20 mouse cellular contexts compared by ENCODE assay signal in the genomic region with DNA sequence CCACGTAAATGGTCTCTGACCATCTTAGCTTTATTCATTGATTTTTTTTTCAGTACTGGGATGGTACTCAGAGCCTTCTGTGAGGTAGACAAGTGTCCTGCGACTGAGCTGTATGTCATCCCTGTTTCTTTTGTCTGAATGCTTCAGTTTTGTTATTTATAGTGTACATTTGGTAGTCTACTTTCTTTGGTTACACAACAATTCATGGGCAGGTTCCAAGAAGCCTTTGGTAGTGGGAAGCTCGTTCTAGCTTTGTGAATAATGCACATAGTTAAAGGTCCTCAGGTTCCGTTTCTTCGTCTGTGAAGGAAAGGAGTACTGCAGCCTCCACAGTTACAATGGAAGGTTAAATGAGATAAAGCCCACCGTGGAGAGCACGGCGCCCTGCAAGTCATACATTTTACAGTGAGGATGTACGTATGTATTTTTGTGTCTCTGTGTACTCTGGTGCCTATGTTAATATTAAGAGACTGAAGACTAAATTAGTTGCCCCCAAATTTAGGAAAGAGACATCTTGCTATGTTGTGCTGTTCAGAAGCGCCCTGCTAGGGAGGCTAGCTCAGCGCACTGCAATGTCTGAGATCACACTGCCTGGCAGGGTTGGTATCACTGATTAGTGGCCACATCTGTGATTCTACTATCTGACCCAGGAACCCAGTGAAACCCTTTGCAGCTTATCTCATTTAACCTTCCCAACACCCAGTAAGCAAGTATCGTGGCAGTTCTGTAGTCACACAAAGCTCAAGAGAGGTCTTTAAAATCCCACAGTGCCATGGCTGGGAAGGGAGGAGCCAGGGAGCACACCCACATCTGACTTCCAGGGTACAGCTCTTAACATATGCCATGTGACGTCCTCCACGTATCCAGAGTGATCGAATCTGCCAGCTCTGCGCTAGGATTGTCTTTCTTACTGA. TPM values are rescaled to one million over a fixed set of nuclear protein-coding genes. Genes with fewer than 3 reads are reported as not detected.
DNase-seq lines count a peak whose midpoint lies in the region; ATAC-seq and TF ChIP-seq lines count a peak whose summit lies in the region.
"Had no signal": no experiment of that assay in that cellular context is flagged by ENCODE, and none has a peak within 500 bp of the region (broad histone marks: within the 10 kb centered on the region; RNA-seq: fewer than 3 reads in every experiment).

No protein-coding gene starts in this region.

- no peak overlapping the region for H3K4me3 ChIP-seq in stomach, embryonic 14.5 days (ENCODE audit: low read depth, low read length)
- no peak overlapping the region for H3K4me3 ChIP-seq in stomach, postnatal 0 days (ENCODE audit: low read depth, low read length)
- peak overlapping the region; percentile 13; the same call in 1 of the 2 replicates for H3K4me3 ChIP-seq in liver, embryonic 16.5 days (ENCODE audit: low read depth, low read length)
- H3K4me3 ChIP-seq: hindbrain, embryonic 13.5 days; limb, embryonic 10.5 days had no signal

- TF ChIP-seq CTCF in stomach, postnatal 0 days (IDR thresholded peaks at IDR 0.05; ENCODE audit: low read depth): no peak

- no peak for TF ChIP-seq EP300 in stomach, postnatal 0 days (optimal IDR thresholded peaks at IDR 0.05)

- H3K9me3 ChIP-seq in stomach, embryonic 14.5 days (ENCODE audit: control insufficient read depth, low read depth, low read length): no peaks in the 10 kb centered on the region
- no peaks in the 10 kb centered on the region for H3K9me3 ChIP-seq in stomach, postnatal 0 days (ENCODE audit: control insufficient read depth, low read length)
- H3K9me3 ChIP-seq in liver, embryonic 16.5 days (replicated peaks; ENCODE audit: control insufficient read depth, low read length): no peaks in the 10 kb centered on the region
- H3K9me3 ChIP-seq: hindbrain, embryonic 13.5 days; limb, embryonic 10.5 days had no signal

- H3K4me2 ChIP-seq in stomach, embryonic 14.5 days (replicated peaks; ENCODE audit: low read depth, low read length): no peak overlapping the region
- no peak overlapping the region for H3K4me2 ChIP-seq in stomach, postnatal 0 days (replicated peaks; ENCODE audit: low read depth)
- peak overlapping the region; percentile 31 for H3K4me2 ChIP-seq in liver, embryonic 16.5 days (ENCODE audit: low read depth, low read length)
- H3K4me2 ChIP-seq: hindbrain, embryonic 13.5 days; lung, embryonic 14.5 days had no signal

- H3K4me1 ChIP-seq in stomach, embryonic 14.5 days (ENCODE audit: control insufficient read depth, insufficient read depth, low read length): no peaks in the 10 kb centered on the region
- no peaks in the 10 kb centered on the region for H3K4me1 ChIP-seq in stomach, postnatal 0 days (replicated peaks; ENCODE audit: control insufficient read depth, insufficient read depth)
- peaks cover 17% of the 10 kb centered on the region for H3K4me1 ChIP-seq in liver, embryonic 16.5 days (ENCODE audit: control insufficient read depth, low read depth, low read length)
- H3K4me1 ChIP-seq: hindbrain, embryonic 13.5 days; limb, embryonic 10.5 days had no signal

- 76% methylated on average over 16 of the region's 16 CpGs for WGBS in stomach, embryonic 14.5 days
- WGBS in stomach, postnatal 0 days: 77% methylated on average over 16 of the region's 16 CpGs
- WGBS in liver, embryonic 16.5 days (ENCODE audit: insufficient replicate concordance): 36% methylated on average over 16 of the region's 16 CpGs

- H3K27me3 ChIP-seq in stomach, embryonic 14.5 days (ENCODE audit: control insufficient read depth, insufficient read depth, low read length): no peaks in the 10 kb centered on the region
- H3K27me3 ChIP-seq in stomach, postnatal 0 days (ENCODE audit: control insufficient read depth, insufficient read depth, low read length): no peaks in the 10 kb centered on the region
- H3K27me3 ChIP-seq in liver, embryonic 16.5 days (ENCODE audit: control insufficient read depth, insufficient read depth, low read depth, low read length): no peaks in the 10 kb centered on the region
- H3K27me3 ChIP-seq: CH12.LX; hindbrain, embryonic 13.5 days had no signal

- peak; percentile 76 for ATAC-seq in frontal cortex, adult (ENCODE audit: low TSS enrichment)
- ATAC-seq in stomach, embryonic 14.5 days (ENCODE audit: insufficient number of reproducible peaks, insufficient read depth, low FRiP score, low read depth): peak; percentile 37; the same call in 1 of the 2 replicates
- ATAC-seq in stomach, postnatal 0 days (ENCODE audit: low FRiP score, low TSS enrichment): no peak
- ATAC-seq in liver, embryonic 16.5 days (ENCODE audit: low read depth): peak; percentile 95
- ATAC-seq: activated CD4-positive, CD25-positive, alpha-beta regulatory T cell, adult 4 months; midbrain, embryonic 16.5 days had no signal

- DNase-seq in frontal cortex, postnatal 25 days (ENCODE audit: low spot score in 2 of 2): no peak
- no peak for DNase-seq in stomach, postnatal 0 days (ENCODE audit: low spot score)
- DNase-seq in adrenal gland, postnatal 10 days: no peak
- DNase-seq in kidney, adult 18-20 months: no peak
- DNase-seq in layer of hippocampus, postnatal 36 days: no peak
- DNase-seq: cerebellum, adult 2 months; embryo, embryonic 11 days; heart, adult 18-20 months; kidney, adult 11 months; kidney, postnatal 25 days; lung, embryonic 14.5 days; thymus, postnatal 4 days had no signal

- H3K27ac ChIP-seq in stomach, embryonic 14.5 days (ENCODE audit: low read length): no peak overlapping the region
- H3K27ac ChIP-seq in stomach, postnatal 0 days (replicated peaks): no peak overlapping the region
- H3K27ac ChIP-seq in liver, embryonic 16.5 days (ENCODE audit: low read length): peak overlapping the region; percentile 45; the same call in 1 of the 2 replicates
- H3K27ac ChIP-seq: hindbrain, embryonic 13.5 days; limb, embryonic 10.5 days had no signal

- no peaks in the 10 kb centered on the region; the same call in 1 of the 2 replicates for H3K36me3 ChIP-seq in stomach, embryonic 14.5 days (ENCODE audit: control insufficient read depth, insufficient read depth, low read length)
- H3K36me3 ChIP-seq in stomach, postnatal 0 days (ENCODE audit: control insufficient read depth, insufficient read depth, low read length): 0 out of 2 replicates have a peak, but pooled peaks cover 2% of the 10 kb centered on the region
- no peaks in the 10 kb centered on the region for H3K36me3 ChIP-seq in liver, embryonic 16.5 days (ENCODE audit: control insufficient read depth, insufficient read depth)
- H3K36me3 ChIP-seq: limb, embryonic 10.5 days had no signal

- H3K9ac ChIP-seq in stomach, embryonic 14.5 days (replicated peaks; ENCODE audit: low read depth, low read length): no peak overlapping the region
- no peak overlapping the region for H3K9ac ChIP-seq in stomach, postnatal 0 days (ENCODE audit: low read length)
- H3K9ac ChIP-seq in liver, embryonic 16.5 days (ENCODE audit: low read depth, low read length): no peak overlapping the region
- H3K9ac ChIP-seq: hindbrain, embryonic 13.5 days; lung, embryonic 14.5 days had no signal

RNA-seq across cellular contexts. Expression of a gene that starts 18.9 kb away (rescaled TPM):
- polyA plus RNA-seq in stomach, embryonic 14.5 days (2014; fragmentation: Nextera tagmentation; extraction: Ambion mirVana): 15.6 and 17.0 TPM in 2 replicates
- polyA plus RNA-seq in stomach, postnatal 0 days (2015; fragmentation: Nextera tagmentation; extraction: Ambion mirVana): 4.7 and 5.3 TPM in 2 replicates
- 8.3 and 9.3 TPM in 2 replicates for polyA plus RNA-seq in liver, embryonic 16.5 days (2015; fragmentation: Nextera tagmentation; extraction: Ambion mirVana)
- total RNA-seq in adrenal gland, postnatal 10 days (2021): 10 to 100 TPM in 1 of 2 experiments, 1 to 10 TPM in 1; 9.0 to 10.8 TPM
- total RNA-seq in layer of hippocampus, postnatal 36 days (2021): 1 to 10 TPM; 4.1 to 4.3 TPM

RNA-seq across cellular contexts. Expression of a gene that starts 19.2 kb away (rescaled TPM):
- 5.7 and 5.9 TPM in 2 replicates for polyA plus RNA-seq in stomach, embryonic 14.5 days (2014; fragmentation: Nextera tagmentation; extraction: Ambion mirVana)
- 5.1 TPM in 2 replicates for polyA plus RNA-seq in stomach, postnatal 0 days (2015; fragmentation: Nextera tagmentation; extraction: Ambion mirVana)
- 2.0 and 2.3 TPM in 2 replicates for polyA plus RNA-seq in liver, embryonic 16.5 days (2015; fragmentation: Nextera tagmentation; extraction: Ambion mirVana)
- total RNA-seq in adrenal gland, postnatal 10 days (2021): 1 to 10 TPM; 6.4 to 7.0 TPM
- 1 to 10 TPM; 8.5 to 8.9 TPM for total RNA-seq in layer of hippocampus, postnatal 36 days (2021)
